Mouse (Mus musculus): ENCODE data around the gene Mgst3.
"Not testable (repeated sequence)": the region's sequence is repeated elsewhere in the genome, so short reads cannot be mapped to it uniquely, and the experiment has no call there.

Gene Mgst3

GRCm38 (mm10) chr1:167363322-167363721 lies 30.3 kb downstream of the Mgst3 start:
- DNase-seq (ENCODE audit: low read depth in 2 of 2, low spot score in 2 of 2): no peak

GRCm38 (mm10) chr1:167362819-167363218 lies 30.8 kb downstream of the Mgst3 start:
- DNase-seq (ENCODE audit: low read depth in 2 of 2, low spot score in 2 of 2): no peak

- no peak for DNase-seq (ENCODE audit: low read depth in 2 of 2, low spot score in 2 of 2)
Measured at GRCm38 (mm10) chr1:167360268-167360667, 33.4 kb downstream of the Mgst3 start.

DNA sequence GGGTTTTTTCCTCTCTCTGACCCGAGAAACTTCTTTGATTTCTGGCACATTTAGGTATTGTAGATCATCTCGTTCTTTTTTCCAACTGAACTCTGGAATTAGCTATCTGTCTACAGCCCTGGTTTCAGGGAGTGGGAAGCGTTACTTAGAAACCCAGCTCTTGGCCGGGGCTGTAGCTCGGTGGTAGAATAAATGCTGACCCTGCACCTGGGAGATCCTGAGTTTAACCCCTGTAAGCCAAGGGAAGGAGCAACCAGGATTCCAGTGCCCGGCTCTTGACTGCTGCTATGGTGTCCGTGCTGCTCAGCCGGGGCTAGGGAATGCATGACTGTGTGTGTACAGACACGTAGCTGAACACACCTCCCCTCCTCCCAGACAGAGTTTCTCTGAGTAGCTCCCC lies 34.9 kb downstream of the Mgst3 start:
- no peak for DNase-seq (ENCODE audit: low read depth in 2 of 2, low spot score in 2 of 2)

DNA sequence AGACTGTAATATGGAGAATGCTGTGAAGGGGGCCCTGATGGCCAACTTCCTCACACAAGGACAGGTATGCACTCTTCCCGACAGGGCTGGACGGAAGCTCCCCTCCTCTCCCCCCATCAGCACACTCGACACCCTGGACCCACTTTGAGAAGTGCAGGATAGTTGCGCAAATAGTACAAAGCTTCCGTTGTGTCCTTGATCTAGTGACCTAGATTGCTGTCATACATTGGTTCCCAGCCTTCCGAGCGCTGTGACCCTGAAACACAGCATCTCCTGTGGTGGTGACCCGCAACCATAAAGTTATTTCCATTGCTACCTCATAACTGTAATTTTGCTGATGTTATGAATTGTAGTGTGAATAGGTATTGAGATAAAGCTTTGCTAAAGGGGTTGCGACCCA lies 36.3 kb downstream of the Mgst3 start:
- no peak for DNase-seq (ENCODE audit: low read depth in 2 of 2, low spot score in 2 of 2)

- DNase-seq (ENCODE audit: low read depth in 2 of 2, low spot score in 2 of 2): no peak
Measured at GRCm38 (mm10) chr1:167352403-167352802, 41.2 kb downstream of the Mgst3 start.

DNA sequence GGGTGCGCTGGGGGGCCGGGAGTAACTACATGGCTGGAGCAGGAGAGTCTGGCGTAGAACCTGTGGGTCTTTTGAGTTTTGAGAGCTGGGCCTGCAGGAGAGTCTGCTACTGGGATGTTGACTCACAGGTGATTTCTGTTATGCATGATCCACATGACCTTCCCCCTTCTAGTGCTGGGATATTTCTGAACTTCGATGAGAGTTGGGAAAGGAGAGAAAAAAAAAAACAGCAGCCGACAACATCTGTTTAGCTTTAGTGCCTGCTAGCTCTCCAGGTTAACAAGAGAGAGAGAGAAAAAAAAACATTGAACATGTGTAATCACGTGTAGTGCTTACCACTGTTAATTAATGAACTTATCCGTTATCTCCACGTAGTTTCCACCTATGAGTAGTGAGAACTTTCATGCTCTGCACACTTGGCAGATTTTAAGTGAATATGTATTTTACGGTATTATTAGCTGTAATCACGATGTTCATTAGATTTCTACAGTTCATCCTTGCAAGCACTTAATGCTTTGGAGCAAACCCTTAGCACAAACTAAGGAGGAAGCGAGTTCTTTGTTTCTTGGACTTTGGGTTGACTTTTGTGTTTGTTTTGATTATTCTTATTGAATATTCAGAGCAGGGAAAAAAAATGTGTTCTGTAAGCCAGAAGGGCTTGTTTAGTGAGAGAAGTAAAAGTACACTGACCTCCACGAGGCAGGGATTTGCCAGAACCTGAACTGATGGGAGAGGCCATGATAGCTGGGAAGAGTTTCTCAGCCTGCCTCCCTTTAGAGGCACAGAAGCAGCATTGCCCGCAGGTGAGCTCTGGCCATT lies 42.8 kb downstream of the Mgst3 start:
- DNase-seq (ENCODE audit: low read depth in 2 of 2, low spot score in 2 of 2): no peak

DNA sequence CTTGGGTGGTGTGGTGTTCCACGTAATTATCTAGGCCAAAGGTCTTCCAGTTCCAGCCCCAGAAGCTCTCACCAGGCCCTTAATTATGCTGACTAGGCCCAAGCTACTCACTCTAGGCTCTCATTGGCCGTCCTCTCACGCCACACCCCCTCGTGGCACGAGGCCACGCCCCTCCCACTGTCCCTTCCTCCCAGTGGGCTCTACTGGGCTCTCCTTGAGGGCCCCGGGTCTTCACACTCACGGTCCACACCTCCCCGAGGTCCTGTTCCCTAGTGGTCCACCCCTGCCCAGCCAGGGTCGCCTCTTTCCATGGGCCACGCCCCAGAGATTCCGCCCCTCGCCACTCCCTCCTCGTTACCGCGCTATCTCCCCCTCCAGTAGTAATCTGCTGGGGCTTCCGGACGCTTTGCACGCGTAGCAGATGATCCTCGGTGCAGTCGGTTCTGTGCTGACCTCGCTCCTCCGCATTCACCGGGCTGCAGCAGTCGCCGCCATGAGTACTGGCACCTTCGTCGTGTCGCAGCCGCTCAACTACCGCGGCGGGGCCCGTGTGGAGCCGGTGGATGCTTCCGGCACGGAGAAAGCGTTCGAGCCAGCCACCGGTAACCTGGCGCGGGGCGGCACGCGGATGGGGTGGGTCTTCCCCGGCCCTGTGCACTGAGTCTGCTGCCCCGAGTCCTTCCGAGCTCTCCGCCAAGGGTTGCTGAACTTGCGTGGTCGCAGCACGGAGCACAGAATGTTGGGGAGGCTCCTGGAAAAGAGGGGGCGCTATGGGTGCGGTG lies 43.6 kb downstream of the Mgst3 start, which contains the start of gene Aldh9a1:
Gene Aldh9a1, plus strand, starts transcription at position 177 of the 782 bp plus-strand sequence.
- DNase-seq (ENCODE audit: low read depth in 2 of 2, low spot score in 2 of 2): peak; percentile 57 to 76

DNA sequence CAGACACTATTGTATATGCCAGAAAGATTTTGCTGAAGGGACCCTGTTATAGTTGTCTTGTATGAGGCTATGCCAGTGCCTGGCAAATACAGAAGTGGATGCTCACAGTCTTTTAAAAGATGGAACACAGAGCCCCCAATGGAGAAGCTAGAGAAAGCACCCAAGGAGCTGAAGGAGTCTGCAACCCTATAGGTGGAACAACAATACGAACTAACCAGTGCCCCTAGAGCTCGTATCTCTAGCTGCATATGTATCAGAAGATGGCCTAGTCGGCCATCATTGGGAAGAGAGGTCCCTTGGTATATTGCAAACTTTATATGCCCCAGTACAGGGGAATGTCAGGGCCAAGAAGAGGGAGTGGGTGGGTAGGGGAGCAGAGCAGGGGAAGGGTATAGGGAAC lies 44.4 kb downstream of the Mgst3 start:
- not testable (repeated sequence) for DNase-seq (ENCODE audit: low read depth in 2 of 2, low spot score in 2 of 2)

GRCm38 (mm10) chr1:167345994-167346520 lies 47.6 kb downstream of the Mgst3 start:
- not testable (repeated sequence) for DNase-seq (ENCODE audit: low read depth in 2 of 2, low spot score in 2 of 2)

GRCm38 (mm10) chr1:167342831-167343230 lies 50.8 kb downstream of the Mgst3 start:
- no peak for DNase-seq (ENCODE audit: low read depth in 2 of 2, low spot score in 2 of 2)

DNA sequence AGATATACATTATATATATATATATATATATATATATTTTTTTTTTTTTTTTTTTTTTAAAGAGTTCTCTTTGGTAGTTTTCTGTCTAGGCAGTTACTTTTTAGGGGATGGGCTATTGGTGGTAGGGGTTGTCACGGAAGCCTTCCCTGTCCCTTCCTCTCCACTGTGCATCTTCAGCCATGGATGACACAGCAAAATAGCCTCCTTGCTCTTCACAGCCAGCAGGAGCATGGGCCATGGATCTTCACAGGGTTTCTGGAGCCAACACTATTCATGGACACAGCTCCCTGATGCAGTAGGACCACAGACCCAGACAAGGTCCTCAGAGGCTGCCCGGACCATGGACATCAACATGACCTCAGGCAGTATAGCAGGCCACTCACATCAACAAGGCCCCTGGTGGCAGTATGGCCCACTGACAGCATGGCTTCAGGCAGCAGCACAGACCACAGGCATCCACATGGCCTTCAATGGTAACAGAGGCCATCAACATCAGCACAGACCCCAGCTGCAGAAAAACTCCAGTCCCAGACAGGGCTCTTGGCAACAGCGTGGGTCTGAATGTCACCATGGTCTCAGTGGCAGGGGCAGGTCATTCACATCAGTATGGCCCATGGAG lies 52.6 kb downstream of the Mgst3 start:
- DNase-seq (ENCODE audit: low read depth in 2 of 2, low spot score in 2 of 2): no peak

DNA sequence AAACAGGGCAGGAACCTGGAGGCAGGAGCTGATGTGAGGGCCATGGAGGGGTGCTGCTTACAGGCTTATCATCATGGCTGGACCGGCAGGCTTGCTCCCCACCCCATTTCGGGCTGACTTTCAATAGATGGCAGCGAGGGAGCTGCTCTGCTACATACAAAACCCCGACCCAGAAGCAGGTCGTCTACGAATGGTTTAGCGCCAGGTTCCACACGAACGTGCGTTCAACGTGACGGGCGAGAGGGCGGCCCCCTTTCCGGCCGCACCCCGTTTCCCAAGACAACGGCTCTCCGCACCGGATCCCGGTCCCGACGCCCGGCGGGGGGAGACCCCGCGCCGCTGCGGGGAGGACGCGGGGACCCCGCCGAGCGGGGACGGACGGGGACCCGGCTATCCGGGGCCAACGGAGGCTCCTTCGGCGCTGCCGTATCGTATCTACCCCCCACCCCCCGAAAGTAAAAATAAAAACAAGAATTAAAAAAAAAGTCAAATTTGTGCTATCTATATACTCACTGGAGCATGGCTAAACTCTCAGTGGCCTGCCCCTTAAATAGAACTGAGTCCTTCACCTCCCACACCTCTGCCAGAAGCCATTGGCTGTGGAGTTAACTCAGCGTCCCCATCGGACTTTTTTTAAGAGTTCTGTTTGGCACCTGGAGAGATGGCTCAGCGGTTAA lies 53.4 kb downstream of the Mgst3 start:
- DNase-seq (ENCODE audit: low read depth in 2 of 2, low spot score in 2 of 2): no peak

DNA sequence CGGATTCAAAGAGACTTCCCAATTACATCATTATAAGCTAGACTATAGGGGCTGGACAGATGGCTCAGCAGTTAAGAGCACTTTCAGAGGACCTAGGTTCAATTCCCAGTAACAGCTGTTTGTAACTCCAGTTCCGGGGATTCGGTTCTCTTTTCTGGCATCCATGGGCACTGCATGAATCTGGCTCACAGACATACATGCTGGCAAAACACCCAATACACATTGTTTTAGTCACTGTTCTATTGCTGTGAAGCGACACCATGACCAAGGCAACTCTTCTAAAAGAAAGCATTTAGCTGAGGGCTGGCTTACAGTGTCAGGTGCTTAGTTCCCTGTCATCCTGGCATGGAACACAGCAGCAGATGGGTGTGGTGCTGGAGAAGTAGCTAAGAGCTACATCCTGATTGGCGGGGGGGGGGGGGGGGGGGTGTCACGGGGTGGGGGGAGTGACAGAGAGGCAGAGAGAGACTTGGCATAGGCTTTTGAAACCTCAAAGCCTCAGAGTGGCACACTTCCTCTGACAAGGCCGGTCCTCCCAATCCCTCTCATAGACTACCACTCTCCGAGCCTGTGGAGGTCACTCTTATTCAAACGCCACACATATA lies 54.4 kb downstream of the Mgst3 start:
- no peak for DNase-seq (ENCODE audit: low read depth in 2 of 2, low spot score in 2 of 2)

- peak; percentile 74 to 85 for DNase-seq (ENCODE audit: low read depth in 2 of 2, low spot score in 2 of 2)
Measured at GRCm38 (mm10) chr1:167337463-167338095, 56.1 kb downstream of the Mgst3 start.

DNA sequence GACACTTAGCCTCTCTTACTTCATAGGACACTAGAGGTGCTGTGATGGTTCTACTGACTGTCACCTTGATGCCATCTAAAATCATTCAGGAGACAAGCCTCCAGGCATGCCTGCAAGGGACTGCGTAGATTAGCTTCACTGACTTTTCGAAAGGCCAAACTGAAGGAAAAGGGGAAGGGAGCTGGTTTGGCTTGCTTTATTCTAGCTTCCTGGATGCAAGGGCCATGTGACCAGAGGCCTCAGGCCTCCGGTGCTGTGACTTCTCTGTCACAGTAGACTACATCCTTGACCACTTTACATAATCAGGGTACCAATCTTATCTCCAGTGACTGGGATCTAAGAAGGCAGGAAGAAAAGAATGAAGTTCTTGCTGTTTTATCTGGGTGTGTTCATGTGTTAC lies 57.2 kb downstream of the Mgst3 start:
- DNase-seq (ENCODE audit: low read depth in 2 of 2, low spot score in 2 of 2): no peak

DNA sequence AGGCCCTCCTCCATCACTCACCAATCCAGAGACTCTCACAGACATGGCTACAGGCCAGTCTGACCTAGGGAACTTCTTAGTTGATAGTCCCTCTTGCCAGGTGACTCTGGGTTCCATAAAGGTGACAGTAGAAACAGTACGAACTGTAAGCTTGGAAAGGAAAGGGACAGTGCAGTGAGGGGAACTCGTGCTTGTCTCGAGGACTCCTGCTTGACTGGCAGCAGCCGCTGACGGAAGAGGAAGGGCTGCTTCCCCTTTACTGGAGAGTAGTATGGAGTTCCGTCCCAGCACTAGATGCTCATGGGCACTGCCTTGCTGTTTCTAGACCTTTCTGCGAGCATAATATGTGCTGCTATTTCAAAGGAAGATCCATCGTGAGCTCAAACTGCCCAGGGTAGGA lies 62.5 kb downstream of the Mgst3 start:
- DNase-seq (ENCODE audit: low read depth in 2 of 2, low spot score in 2 of 2): no peak

DNA sequence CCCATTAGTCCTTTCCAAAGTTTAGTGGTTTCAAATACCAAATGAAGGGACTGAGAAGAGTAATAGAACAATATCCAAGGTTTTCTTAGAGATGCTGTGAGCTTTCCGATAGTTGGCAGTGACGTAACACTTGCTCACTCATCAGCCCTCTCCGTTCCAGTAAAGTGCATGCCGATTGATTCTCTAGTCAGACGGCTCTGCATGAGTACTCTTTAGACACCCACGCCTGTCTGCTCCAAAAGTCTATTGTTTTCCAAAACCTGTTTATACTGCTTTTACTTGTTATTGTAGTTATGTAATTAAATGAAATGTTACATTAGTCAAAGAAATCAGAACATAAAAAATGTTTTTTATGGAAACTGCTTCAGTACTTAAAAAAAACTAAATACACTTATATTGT lies 64.9 kb downstream of the Mgst3 start:
- DNase-seq (ENCODE audit: low read depth in 2 of 2, low spot score in 2 of 2): no peak
